Mouse (Mus musculus) limb, embryonic 12.5 days (tissue): ENCODE results near the gene Msrb3. TPM values are rescaled to one million over a fixed set of nuclear protein-coding genes. Genes with fewer than 3 reads are reported as not detected.
"Not testable (repeated sequence)": the region's sequence is repeated elsewhere in the genome, so short reads cannot be mapped to it uniquely, and the experiment has no call there.

Source experiments
- ATAC-seq: fragments of 200-750 bp; cut with Nextera tagmentation; 2 replicates; pipeline ENCODE4 v1.8.0; 2017; ENCODE audit warnings: low read depth, moderate TSS enrichment; ENCODE audit not compliant: insufficient number of reproducible peaks, insufficient read depth, low FRiP score, low TSS enrichment
- H3K27ac ChIP-seq: fragments of 300-500 bp; sonication (generic); 2 replicates; pipeline ENCODE4 v1.5.1; 2016; ENCODE audit warnings: mild to moderate bottlenecking, moderate library complexity
- H3K27me3 ChIP-seq: fragments of 300-500 bp; sonication (generic); 2 replicates; pipeline ENCODE4 v1.6.1; 2016; ENCODE audit warnings: mild to moderate bottlenecking, moderate library complexity
- H3K36me3 ChIP-seq: fragments of 300-500 bp; sonication (generic); 2 replicates; pipeline ENCODE4 v1.6.1; 2016; ENCODE audit warnings: mild to moderate bottlenecking, moderate library complexity
- H3K4me1 ChIP-seq: fragments of 300-500 bp; sonication (generic); replicated peaks from 2 replicates; pipeline ENCODE4 v1.6.1; 2016
- H3K4me2 ChIP-seq: fragments of 300-500 bp; sonication (generic); 2 replicates; pipeline ENCODE4 v1.6.1; 2016; ENCODE audit warnings: mild to moderate bottlenecking, moderate library complexity
- H3K4me3 ChIP-seq: fragments of 300-500 bp; sonication (generic); replicated peaks from 2 replicates; pipeline ENCODE4 v1.5.1; 2016; ENCODE audit warnings: mild to moderate bottlenecking
- H3K9ac ChIP-seq: fragments of 300-500 bp; sonication (generic); replicated peaks from 2 replicates; pipeline ENCODE4 v1.6.1; 2016; ENCODE audit warnings: mild to moderate bottlenecking, moderate library complexity
- H3K9me3 ChIP-seq: fragments of 300-500 bp; sonication (generic); 2 replicates; pipeline ENCODE4 v1.6.1; 2016; ENCODE audit warnings: mild to moderate bottlenecking, moderate library complexity
- WGBS: fragments of 180-500 bp; shearing (Covaris S2); methylation state at CpG from one replicate; pipeline ENCODE4 v1.1.7; 2016; 5-methylcytosine and 5-hydroxymethylcytosine counted together
- polyA plus RNA-seq: library from polyadenylated mRNA; unstranded; fragments of >200 nt; fragmentation: Nextera tagmentation; extraction: Ambion mirVana; gene quantifications from 2 replicates; pipeline ENCODE4 v1.2.1, GENCODE M21; 2016

Msrb3 gene
- polyA plus RNA-seq, 1 experiment from 2014 or later: 8.6 TPM

- Histone ChIP-seq H3K4me3 (no peak overlapping the region), H3K9ac (no peak overlapping the region), H3K36me3 (0 out of 2 replicates have a peak, but pooled peaks cover 4% of the 10 kb centered on the region), H3K4me1 (0 out of 2 replicates have a peak, but pooled peaks cover 3% of the 10 kb centered on the region), H3K27ac (no peak overlapping the region), H3K27me3 (no peaks in the 10 kb centered on the region), H3K4me2 (no peak overlapping the region), H3K9me3 (peaks cover 7% of the 10 kb centered on the region)
- no peak for ATAC-seq
- 79% methylated on average over 4 of the region's 4 CpGs for WGBS
Observed at GRCm38 (mm10) chr10:120775361-120775760, 123.5 kb downstream of the Msrb3 start.

- Histone ChIP-seq H3K27me3 (no peaks in the 10 kb centered on the region), H3K9ac (no peak overlapping the region), H3K36me3 (no peaks in the 10 kb centered on the region), H3K4me1 (peaks cover 18% of the 10 kb centered on the region), H3K27ac (no peak overlapping the region), H3K4me2 (no peak overlapping the region), H3K9me3 (0 out of 2 replicates have a peak, but pooled peaks cover 5% of the 10 kb centered on the region), H3K4me3 (no peak overlapping the region)
- no peak for ATAC-seq
- 91% methylated on average over 3 of the region's 3 CpGs for WGBS
Observed at GRCm38 (mm10) chr10:120767418-120767817, 131.5 kb downstream of the Msrb3 start.

- Histone ChIP-seq H3K4me3 (no peak overlapping the region), H3K9me3 (0 out of 2 replicates have a peak, but pooled peaks cover 5% of the 10 kb centered on the region), H3K4me2 (no peak overlapping the region), H3K27me3 (no peaks in the 10 kb centered on the region), H3K36me3 (no peaks in the 10 kb centered on the region), H3K9ac (no peak overlapping the region), H3K4me1 (peaks cover 18% of the 10 kb centered on the region), H3K27ac (no peak overlapping the region)
- ATAC-seq: no peak
- WGBS: 88% methylated on average over 11 of the region's 11 CpGs
Observed at GRCm38 (mm10) chr10:120765398-120765797, 133.5 kb downstream of the Msrb3 start.

GRCm38 (mm10) chr10:120763656-120764466 lies 135.0 kb downstream of the Msrb3 start:
- no peaks in the 10 kb centered on the region for H3K36me3 ChIP-seq
- WGBS: 45% methylated on average over 13 of the region's 13 CpGs
- H3K27ac ChIP-seq: peak overlapping the region; percentile 75
- no peak overlapping the region for H3K9ac ChIP-seq
- H3K9me3 ChIP-seq: 0 out of 2 replicates have a peak, but pooled peaks cover 5% of the 10 kb centered on the region
- H3K4me1 ChIP-seq: peaks cover 18% of the 10 kb centered on the region
- peak; percentile 68; the same call in 1 of the 2 replicates for ATAC-seq
- H3K4me3 ChIP-seq: no peak overlapping the region
- no peaks in the 10 kb centered on the region for H3K27me3 ChIP-seq
- no peak overlapping the region for H3K4me2 ChIP-seq

- 94% methylated on average over 12 of the region's 12 CpGs for WGBS
- no peaks in the 10 kb centered on the region for H3K36me3 ChIP-seq
- no peak overlapping the region for H3K4me2 ChIP-seq
- no peak overlapping the region for H3K4me3 ChIP-seq
- peaks cover 5% of the 10 kb centered on the region; the same call in 1 of the 2 replicates for H3K9me3 ChIP-seq
- ATAC-seq: no peak
- no peak overlapping the region for H3K9ac ChIP-seq
- H3K27ac ChIP-seq: no peak overlapping the region; the same call in 1 of the 2 replicates
- H3K4me1 ChIP-seq: peaks cover 18% of the 10 kb centered on the region
- H3K27me3 ChIP-seq: no peaks in the 10 kb centered on the region
Observed at GRCm38 (mm10) chr10:120762958-120763357, 135.9 kb downstream of the Msrb3 start.

- WGBS: 88% methylated on average over 12 of the region's 12 CpGs
- H3K9ac ChIP-seq: no peak overlapping the region
- no peaks in the 10 kb centered on the region for H3K36me3 ChIP-seq
- no peaks in the 10 kb centered on the region for H3K27me3 ChIP-seq
- H3K27ac ChIP-seq: no peak overlapping the region
- H3K4me3 ChIP-seq: no peak overlapping the region
- peaks cover 6% of the 10 kb centered on the region; the same call in 1 of the 2 replicates for H3K9me3 ChIP-seq
- ATAC-seq: no peak
- H3K4me2 ChIP-seq: no peak overlapping the region
- H3K4me1 ChIP-seq: peaks cover 18% of the 10 kb centered on the region
Observed at GRCm38 (mm10) chr10:120760679-120761078, 138.2 kb downstream of the Msrb3 start.

- Histone ChIP-seq H3K4me1 (peaks cover 18% of the 10 kb centered on the region), H3K4me2 (no peak overlapping the region), H3K9me3 (peaks cover 6% of the 10 kb centered on the region; the same call in 1 of the 2 replicates), H3K4me3 (no peak overlapping the region), H3K27me3 (no peaks in the 10 kb centered on the region), H3K27ac (no peak overlapping the region), H3K9ac (no peak overlapping the region), H3K36me3 (no peaks in the 10 kb centered on the region)
- 89% methylated on average over 6 of the region's 6 CpGs for WGBS
- no peak for ATAC-seq
Observed at GRCm38 (mm10) chr10:120759883-120760282, 139.0 kb downstream of the Msrb3 start.

GRCm38 (mm10) chr10:120752454-120752853 lies 146.4 kb downstream of the Msrb3 start:
- H3K9me3 ChIP-seq: peaks cover 14% of the 10 kb centered on the region; the same call in 1 of the 2 replicates
- no peaks in the 10 kb centered on the region for H3K36me3 ChIP-seq
- 90% methylated on average over 5 of the region's 5 CpGs for WGBS
- peaks cover 18% of the 10 kb centered on the region for H3K4me1 ChIP-seq
- H3K4me2 ChIP-seq: no peak overlapping the region
- H3K27ac ChIP-seq: no peak overlapping the region; the same call in 1 of the 2 replicates
- H3K4me3 ChIP-seq: no peak overlapping the region
- H3K27me3 ChIP-seq: no peaks in the 10 kb centered on the region
- ATAC-seq: no peak
- H3K9ac ChIP-seq: no peak overlapping the region

GRCm38 (mm10) chr10:120751821-120752261 lies 147.1 kb downstream of the Msrb3 start:
- Histone ChIP-seq H3K36me3 (no peaks in the 10 kb centered on the region), H3K4me3 (no peak overlapping the region), H3K27me3 (no peaks in the 10 kb centered on the region), H3K9ac (no peak overlapping the region), H3K4me2 (peak overlapping the region; percentile 3; the same call in 1 of the 2 replicates), H3K27ac (peak overlapping the region; percentile 87), H3K9me3 (peaks cover 14% of the 10 kb centered on the region; the same call in 1 of the 2 replicates), H3K4me1 (peaks cover 24% of the 10 kb centered on the region)
- WGBS: 54% methylated on average over 11 of the region's 11 CpGs
- ATAC-seq: peak; percentile 69; the same call in 1 of the 2 replicates

- H3K36me3 ChIP-seq: no peaks in the 10 kb centered on the region
- WGBS: 50% methylated on average over 11 of the region's 11 CpGs
- H3K4me1 ChIP-seq: peaks cover 26% of the 10 kb centered on the region
- H3K9me3 ChIP-seq: peaks cover 13% of the 10 kb centered on the region; the same call in 1 of the 2 replicates
- peak; percentile 75 for ATAC-seq
- peak overlapping the region; percentile 87 for H3K27ac ChIP-seq
- H3K27me3 ChIP-seq: no peaks in the 10 kb centered on the region
- peak overlapping the region; percentile 3; the same call in 1 of the 2 replicates for H3K4me2 ChIP-seq
- H3K9ac ChIP-seq: no peak overlapping the region
- H3K4me3 ChIP-seq: no peak overlapping the region
Observed at GRCm38 (mm10) chr10:120751295-120751722, 147.6 kb downstream of the Msrb3 start.

GRCm38 (mm10) chr10:120749556-120749955 lies 149.3 kb downstream of the Msrb3 start:
- H3K4me1 ChIP-seq: peaks cover 42% of the 10 kb centered on the region
- H3K9me3 ChIP-seq, H3K36me3 ChIP-seq, H3K27ac ChIP-seq, H3K9ac ChIP-seq, H3K4me3 ChIP-seq, H3K27me3 ChIP-seq, H3K4me2 ChIP-seq, ATAC-seq: not testable (repeated sequence)
- 93% methylated on average over 5 of the region's 5 CpGs for WGBS
